Mouse (Mus musculus) kidney, postnatal 25 days (tissue): ENCODE results near the gene Pisd.
"Not testable (repeated sequence)": the region's sequence is repeated elsewhere in the genome, so short reads cannot be mapped to it uniquely, and the experiment has no call there.

ENCODE experiments used
- DNase-seq, 2 experiments: peaks; one replicate each; pipeline ENCODE4 v3.0.0; 2021; ENCODE audit warnings: mixed read lengths in 2 of 2

Pisd gene

DNA sequence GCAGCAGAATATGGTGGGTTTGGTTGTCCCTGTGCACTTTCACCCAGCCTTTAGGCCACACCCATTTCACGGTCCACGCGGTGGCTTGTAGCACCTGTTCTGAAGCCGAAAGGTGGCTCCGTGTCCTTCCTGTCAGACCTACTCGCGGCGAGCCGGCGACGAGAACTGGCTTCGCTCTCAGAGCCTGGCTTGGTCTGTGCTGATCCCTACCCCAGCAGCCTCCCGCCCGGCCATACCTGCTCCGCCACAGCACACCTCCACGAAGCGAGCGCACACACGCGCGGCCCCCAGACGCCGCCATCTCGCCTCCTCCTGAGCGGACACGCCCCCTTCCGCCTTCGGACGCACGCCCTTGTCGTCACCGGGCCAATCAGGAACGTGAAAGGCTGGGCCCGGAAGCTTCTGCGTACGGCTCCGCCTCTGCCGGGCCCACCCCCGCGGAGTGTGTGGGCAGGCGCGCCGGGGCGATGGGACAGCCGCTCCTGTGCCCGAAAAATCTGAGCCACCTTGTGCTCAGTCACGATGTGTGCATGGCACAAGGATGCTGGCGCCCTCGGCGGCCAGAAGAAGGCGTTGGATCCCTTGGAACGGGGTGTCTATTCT is at the start of gene Pisd:
TSS of gene Pisd (minus strand) at position 334 of the 603 bp plus-strand sequence.
- peak; percentile 97 to 98 for DNase-seq

DNA sequence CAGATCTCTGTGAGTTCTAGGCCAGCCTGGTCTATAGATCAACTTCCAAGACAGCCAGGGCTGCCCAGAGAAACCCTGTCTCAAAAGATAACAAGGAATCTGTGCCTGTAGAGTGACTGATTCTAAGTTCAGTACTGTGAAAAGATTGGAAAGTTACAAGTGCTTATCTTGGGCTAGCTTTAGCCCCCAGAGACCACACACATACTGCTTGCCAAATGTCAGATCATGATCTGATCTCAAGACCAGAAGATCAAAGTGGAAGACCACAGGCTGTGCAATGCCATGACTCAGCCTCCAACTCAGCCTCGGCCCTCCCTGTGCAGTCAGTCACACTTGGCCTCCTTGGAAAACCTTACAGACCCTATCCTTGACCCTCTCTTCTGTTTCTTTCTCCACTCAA is 49.1 kb upstream of the Pisd start:
- no peak for DNase-seq

DNA sequence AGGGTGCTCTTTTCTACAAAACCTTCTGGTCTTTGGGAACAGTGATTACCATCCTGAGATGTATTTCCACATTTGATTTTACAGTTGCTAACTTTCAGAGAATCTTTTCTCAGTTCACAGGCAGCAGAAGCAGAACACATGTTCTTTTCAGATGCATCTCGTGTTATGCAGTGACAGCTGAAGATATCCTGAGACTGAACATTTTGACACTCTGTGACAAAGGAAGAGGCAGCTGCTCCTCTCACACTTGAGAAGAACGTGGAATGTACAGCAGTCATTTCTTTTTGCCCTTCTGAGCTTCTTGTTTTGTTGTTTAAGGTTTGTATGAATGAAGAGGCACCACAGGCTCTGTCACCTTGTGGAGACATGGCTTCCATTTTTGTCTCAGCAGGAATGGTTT is 44.6 kb upstream of the Pisd start:
- no peak for DNase-seq

DNA sequence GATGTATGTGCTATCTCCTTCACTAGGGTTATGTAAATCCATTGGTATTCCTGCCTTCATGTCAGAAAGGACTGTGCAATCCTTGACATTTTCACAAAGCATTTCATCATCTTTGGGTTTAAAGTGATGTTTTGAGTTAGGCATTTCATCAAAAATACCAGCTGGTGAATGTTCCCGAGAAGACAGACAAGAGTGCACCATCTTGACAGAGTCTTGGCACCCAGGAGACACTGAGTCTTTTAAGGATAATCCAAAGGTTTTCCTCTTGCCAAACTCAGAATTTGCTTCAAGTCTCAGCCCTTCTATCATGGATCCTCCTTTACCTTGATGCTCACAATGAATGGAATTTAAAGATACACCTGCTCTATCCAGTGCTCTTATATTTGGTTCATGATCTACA is 43.3 kb upstream of the Pisd start:
- DNase-seq, result not testable (repeated sequence)

DNA sequence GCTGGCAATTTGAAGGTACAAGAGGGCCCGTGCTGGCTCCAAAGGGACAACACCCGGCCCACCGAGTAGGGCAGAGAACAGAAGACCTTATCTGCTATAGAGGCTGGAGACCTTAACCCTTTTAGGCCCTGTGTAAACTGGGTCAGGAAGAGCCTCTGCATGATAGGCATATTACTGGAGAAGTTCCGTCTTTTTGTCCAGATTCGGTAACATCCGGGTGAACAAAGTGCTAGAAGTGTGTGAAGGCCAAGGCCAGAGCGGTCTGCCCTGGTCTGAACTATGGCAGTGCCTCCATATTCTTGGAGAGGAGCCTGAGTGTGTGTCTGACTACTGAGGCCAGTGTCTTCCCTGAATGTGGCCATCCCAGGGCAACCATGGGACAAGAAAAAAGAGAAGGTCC is 41.6 kb upstream of the Pisd start, which contains the start of gene Gm20671:
TSS of gene Gm20671 (minus strand) at position 101 of the 400 bp plus-strand sequence.
- no peak for DNase-seq

DNA sequence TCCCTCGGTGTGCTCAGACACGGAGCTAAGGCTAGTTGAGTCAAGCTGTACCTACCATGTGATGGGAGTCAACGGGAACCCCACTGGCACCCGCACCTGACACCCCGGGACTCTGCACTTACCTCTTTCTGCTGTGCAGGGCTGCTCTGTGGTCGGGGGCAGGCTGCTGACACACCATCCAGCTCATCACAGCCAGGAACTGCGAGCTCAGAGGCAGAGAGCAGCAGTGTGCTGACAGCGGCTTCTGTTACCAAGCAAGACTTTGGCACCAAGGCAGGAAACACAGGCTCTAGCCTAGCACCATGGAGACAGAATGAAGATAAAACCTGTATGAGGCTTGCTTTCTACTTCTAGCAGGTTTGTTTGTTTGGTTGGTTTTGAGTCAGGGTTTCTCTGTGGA is 35.0 kb upstream of the Pisd start:
- no peak for DNase-seq

DNA sequence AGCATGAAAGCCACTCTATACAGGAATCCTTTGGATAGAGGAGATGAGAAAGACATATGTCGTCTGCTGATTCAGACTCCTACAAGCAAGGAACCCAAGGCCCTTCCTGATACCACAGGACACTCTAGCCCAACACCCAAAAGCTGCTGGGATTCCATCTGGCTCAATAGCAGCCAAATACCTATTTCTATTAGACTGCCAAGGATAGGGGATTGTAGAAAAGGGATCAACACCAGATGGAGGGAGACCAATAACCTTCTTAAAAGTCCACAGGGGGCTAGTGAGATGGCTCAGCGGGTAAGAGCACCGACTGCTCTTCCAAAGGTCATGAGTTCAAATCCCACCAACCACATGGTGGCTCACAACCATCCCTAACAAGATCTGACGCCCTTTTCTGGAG is 29.9 kb upstream of the Pisd start:
- no peak for DNase-seq

DNA sequence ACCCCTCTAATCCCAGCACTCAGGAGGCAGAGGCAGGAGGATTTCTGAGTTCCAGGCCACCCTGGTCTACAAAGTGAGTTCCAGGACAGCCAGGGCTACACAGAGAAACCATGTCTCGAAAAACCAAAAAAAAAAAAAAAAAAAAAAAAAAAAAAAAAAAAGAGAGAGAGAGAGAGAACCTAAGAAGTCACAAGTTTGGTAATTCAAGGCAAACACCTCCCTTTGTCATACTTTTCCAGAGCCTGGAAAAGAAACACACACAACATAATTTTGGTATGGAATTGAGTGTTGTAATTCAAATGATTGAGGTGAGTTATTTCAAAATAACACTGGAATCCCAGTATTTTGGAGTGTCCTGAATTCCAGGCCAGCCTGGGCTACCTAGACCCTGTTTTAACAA is 1.0 kb upstream of the Pisd start:
- DNase-seq, result not testable (repeated sequence)

DNA sequence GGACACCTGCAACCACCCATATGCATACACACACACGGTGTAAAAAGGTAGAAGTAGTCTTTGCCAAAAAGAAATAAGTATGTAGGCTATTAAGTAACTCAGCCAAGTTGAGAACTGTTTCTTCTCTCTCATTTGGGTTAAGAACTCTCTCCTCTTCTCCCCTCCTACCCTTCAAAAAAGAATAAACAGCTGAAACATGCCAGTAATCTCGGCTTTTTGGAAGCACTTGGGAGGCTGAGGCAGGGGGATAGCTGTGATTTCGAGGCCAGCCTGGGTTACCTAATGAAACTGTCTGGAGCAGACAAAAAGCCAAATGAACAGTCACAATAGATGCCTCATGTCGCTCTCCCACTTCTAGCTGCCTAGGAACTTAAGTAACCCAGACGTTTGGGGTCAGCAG is 720 bp downstream of the Pisd start:
- no peak for DNase-seq

DNA sequence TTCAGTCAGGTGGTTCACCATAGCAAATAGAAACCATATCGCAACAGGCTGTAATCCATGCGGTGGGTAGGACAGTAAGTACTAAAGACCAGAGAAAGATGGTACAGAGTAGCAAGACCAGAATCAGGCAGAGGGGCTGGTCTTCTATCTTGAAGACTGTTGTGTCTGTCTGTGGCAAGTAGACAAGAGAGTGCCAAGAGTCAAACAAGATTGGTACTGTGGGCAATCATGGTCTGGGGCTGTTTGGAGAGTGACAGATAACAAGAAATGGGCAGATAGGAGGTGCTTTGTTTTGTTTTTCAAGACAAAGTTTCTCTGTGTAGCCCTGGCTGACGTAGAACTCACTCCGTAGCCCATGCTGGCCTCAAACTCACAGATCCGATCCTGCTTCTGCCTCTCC is 3.9 kb downstream of the Pisd start:
- DNase-seq, result no peak

DNA sequence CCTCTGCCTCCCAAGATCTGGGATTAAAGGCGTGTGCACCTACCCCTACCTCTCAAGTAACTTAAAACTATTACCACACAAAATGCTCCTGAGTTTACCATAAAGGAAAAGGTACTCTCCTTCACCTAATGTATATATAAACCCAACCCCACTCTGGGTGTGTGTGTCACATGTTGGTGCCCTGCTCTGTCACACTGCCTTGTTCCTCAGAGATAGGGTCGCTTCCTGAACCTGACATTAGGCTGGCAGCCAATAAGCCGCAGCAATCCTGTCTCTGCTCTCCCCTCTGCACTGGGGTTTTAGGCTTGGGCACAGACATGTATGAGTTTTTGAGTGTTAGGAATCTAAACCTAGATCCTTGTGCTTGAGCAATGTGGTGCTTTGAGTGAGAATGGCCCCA is 7.3 kb downstream of the Pisd start:
- DNase-seq, result no peak

DNA sequence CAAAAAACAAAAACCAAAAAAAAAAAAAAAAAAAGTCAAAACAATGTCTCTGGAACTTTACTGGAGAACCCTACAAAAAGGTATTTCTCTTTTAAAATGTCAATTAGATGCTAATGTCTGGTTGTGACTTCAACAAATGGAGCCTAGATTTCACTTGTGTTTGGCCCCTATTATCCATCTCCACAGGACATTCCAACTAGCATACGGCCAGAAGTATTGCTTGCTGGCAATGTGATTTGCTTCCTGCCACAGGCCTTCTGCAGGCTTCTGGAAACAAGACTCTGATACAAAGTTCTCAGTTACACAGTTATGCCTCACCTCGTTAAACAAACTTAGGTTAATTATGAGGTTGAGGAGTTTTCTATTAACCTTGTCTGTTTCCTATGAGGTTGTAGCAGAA is 13.1 kb downstream of the Pisd start:
- no peak for DNase-seq

DNA sequence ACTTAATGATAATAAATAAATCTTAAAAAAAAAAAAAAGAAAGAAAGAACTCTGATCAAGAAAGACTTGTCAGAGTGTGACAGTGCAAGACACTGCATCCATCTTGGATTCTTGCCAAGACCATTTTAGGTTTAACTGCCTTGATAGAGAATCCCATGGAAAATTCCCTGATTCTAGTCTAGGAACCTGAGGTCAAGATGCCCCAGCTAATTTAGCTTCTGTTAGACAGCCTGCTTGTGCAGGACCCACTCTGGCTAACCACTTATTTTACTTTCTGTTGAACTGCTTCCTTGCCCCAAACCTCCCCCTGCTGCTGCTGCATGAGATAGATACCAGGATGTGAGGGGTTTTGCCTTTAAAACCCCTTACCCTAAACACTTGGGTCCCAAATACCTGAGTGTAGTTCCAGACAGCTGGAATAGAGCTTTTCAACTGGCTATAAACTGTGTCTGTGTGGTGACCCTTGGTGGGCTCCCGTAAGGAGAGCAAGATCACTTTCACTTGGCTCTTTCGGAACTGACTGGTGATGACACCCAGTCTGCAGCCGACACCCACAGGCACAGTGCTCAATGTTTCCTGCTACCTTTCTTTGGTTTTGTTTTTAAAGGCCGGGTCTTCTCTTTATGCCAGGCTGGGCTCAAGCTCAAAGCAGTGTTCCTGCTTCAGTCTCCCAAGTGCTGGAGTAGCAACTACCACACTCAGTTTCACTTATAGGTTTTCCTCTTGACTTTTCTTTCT is 17.6 kb downstream of the Pisd start:
- DNase-seq, result no peak

DNA sequence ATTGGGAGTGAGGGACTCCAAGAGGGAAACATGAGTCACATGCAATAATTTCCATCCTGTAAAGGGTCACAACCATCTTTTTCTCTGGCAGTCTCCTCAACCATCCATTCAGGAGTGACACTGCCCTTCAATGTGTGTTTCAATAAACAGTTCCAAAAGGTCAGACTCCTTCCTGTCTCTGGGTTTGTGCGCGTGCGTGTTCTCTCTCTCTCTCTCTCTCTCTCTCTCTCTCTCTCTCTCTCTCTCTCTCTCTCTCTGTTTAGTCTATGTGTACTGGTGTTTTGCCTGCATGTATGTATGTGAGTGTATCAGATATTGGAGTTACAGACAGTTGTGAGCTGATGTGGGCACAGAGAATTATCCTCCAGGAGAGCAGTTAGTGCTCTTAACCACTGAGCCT is 18.4 kb downstream of the Pisd start:
- DNase-seq, result no peak

DNA sequence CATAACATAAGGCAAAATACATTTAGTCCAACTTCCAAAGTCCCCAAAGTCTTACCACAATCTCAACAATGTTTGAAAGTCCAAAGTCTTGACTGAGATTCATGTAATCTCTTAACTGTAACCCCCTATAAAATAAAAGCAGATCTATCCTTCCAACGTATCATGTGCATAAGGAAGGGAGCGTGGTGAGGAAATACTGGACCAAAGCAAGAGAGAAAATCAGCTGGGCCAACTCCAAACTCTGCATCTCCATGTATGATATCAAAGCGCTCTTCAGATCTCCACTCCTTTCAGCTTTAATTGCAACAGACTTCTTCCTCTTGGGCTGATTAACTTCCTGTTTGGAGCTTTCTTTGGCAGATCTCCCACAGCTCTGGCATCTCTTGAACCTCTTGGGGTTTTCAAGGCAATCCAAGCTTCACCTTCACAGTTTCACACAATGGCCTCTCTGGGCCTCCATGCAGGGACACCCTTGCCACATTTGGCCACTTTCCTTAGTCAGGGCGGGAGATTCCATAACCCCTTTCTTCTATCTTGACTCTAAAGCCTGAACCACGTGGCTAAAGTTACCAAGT is 23.8 kb downstream of the Pisd start:
- peak in 1 of 2 experiments; percentile 38 for DNase-seq

DNA sequence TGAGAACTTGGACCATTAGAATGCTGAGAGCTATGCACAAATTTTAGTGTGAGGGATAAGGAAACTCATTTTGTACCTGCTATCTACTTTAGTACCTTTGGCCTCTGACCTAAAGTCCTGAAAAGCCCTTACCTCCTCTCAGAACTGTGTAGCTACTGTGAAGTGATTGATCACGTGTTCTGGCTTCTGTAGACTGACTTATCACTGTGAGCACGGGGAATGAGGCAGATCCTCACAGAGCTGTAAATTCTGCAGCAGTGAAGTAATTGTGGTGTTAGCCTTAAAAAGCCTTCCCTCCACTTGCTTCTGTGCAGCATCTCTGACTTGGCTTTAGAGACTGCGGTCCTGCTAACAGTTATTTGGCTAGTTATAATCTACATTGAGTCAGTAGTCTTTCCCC is 24.7 kb downstream of the Pisd start:
- DNase-seq, result no peak

DNA sequence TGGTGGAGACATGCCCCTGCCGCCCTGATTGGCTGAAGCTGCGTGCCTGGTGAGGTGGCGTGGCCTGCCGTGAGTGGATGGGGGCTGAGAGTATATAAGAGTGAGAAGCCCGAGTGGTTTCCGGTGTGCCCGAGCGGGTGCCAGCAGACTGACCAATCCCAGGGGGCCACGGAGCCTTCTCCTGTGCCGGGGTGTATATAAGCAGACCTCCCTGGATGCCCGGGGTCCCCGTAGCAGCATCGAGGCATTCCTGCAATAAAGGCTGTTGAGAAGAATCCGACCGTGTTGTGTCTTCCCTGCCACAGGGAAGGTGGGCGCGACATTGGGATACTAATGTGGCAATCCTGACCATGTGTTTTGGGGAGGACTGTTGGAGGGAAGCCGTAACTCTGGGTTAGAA is 25.1 kb downstream of the Pisd start:
- DNase-seq, result not testable (repeated sequence)

DNA sequence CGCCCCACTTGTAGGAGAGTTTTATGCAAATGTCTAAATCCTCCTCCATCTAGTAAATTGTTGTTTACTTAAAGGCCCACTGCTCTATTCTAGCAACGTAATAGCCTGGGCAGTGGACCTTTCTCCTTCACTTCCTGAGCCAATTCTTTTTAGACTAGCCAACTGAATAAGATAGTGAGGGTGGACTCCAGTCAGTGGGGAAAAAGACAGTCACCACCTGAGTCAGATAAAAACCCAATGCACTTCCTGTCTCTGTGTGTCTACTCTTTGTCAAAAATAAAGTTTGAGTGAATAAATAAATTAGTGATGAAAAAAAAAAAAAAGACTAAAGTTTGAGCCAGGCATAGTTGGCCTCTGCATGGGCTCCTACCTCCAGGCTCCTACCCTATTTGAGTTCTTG is 25.8 kb downstream of the Pisd start:
- DNase-seq, result no peak

DNA sequence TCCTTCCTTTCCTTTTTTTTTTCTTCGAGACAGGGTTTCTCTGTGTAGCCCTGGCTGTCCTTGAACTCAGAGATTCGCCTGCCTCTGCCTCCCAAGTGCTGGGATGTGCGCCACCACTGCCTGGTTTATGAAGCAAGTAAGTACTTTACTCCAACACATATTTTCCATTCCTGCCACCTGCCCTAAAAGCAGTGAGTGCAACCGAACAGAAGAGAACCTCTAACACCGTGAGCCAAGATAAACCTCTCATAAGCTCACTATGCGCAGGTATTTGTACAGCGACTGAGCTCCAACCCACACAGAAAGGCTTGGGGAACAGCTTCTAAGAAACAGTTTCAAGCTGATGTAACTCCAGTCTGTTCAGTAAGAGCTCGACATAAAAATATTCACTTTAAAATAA is 29.3 kb downstream of the Pisd start:
- no peak for DNase-seq

DNA sequence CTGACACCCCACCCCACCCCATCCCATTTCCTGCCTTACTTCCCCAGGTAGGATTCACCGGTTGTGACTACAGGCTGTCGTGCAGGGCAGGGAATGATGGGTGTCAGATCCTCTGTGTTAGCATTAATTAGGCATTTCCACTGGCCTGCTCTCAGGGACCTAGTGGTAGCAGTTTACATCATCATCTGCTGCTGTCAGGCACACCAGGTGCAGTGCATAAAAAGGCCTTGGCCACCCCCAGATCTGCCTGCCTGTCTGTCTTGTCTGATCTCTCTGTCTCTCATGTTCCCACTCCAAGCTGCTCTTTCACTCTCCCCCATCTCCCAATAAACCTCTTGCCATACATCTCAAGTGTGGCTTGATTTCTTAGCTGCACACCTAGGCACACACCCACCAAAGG is 33.7 kb downstream of the Pisd start:
- no peak for DNase-seq

DNA sequence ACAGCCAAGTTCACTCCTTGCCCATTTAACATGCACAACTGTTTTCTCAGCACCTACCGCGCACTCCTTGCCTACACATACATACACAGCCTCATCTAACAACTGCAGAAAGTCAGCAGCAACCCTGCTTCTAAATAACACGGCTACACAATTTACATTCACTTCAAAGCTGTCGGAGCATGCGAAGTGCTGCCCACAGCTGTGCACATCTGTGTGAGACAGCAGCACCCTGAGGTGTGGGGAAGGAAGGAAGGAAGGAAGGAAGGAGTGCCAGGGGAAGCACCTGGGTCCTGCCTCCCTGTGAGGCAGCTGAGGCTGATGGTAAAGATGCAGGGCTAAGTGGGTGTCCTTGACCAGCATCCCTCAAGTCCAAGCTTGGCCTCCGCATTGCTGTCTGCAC is 36.5 kb downstream of the Pisd start:
- no peak for DNase-seq

DNA sequence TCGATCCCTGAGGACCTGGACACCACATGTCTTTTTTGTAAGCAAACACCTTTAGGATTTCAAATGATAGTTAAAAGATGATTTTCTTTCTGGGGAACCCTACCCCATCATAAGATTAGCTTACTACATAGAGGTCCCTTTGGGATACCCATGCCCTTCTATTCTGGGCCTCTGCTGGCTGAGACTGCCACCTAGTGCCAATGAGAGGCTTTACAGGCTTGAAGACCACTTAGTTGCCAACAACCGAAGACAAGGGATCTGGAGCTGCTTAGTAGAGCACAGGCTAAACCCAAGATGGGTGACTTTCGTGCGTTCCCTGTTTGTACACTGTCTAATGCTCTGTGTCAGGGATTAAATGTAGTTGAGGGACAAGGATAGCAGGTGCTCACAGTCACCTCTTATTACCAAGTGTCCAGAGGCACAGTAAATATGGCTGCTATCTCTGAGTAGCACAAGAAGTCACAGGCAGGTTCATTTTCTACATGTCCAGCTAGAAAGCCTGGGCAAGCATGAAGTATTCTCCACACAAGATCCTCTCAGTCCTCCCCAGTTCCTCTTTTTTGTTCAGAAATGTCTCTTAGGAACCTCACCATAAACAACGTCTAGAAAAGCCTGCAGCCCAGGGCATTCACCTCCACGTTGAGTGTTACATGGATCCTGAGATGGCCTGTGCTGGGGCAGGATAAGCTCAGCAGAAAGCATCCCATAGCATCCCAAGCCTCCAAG is 37.6 kb downstream of the Pisd start:
- peak; percentile 54 to 58 for DNase-seq
